Mouse (Mus musculus): Measurements from ENCODE around the gene Slc5a11. TPM values are rescaled to one million over a fixed set of nuclear protein-coding genes. Genes with fewer than 3 reads are reported as not detected.

Gene Slc5a11
- polyA plus RNA-seq (2012; rRNA removed), result 0.18 and 0.21 TPM in 2 replicates

GRCm38 (mm10) chr7:123214365-123215075 is at the start of gene Slc5a11:
TSS of gene Slc5a11 (plus strand) at chr7:123214780.

Other genes starting within 250 kb of the Slc5a11 start
- gene Rbbp6, start 249.1 kb upstream of the Slc5a11 start, polyA plus RNA-seq (2012; rRNA removed), result 71.1 and 74.4 TPM in 2 replicates
- gene Tnrc6a, start 90.9 kb upstream of the Slc5a11 start, polyA plus RNA-seq (2012; rRNA removed), result 74.1 and 75.4 TPM in 2 replicates
- 63.2 and 65.5 TPM in 2 replicates for gene Lcmt1, start 155.0 kb downstream of the Slc5a11 start, polyA plus RNA-seq (2012; rRNA removed)
- 22.4 and 26.0 TPM in 2 replicates for gene Arhgap17, start 155.1 kb downstream of the Slc5a11 start, polyA plus RNA-seq (2012; rRNA removed)
- not detected in 2 replicates for gene Aqp8, start 247.5 kb downstream of the Slc5a11 start, polyA plus RNA-seq (2012; rRNA removed)